In genomic region chr3:51417135-51417458, GRCm38 (mm10) we compare ENCODE assay signal across 9 mouse cellular contexts. TPM values are rescaled to one million over a fixed set of nuclear protein-coding genes. Genes with fewer than 3 reads are reported as not detected.
DNase-seq lines count a peak whose midpoint lies in the region; ATAC-seq and TF ChIP-seq lines count a peak whose summit lies in the region.
"Had no signal": no experiment of that assay in that cellular context is flagged by ENCODE, and none has a peak within 500 bp of the region (broad histone marks: within the 10 kb centered on the region; RNA-seq: fewer than 3 reads in every experiment).

No protein-coding gene starts in this region.

- intact Hi-C loops in heart, postnatal 14 days (cut with DNase I), result no loop called here

- H3K4me2 ChIP-seq in heart, embryonic 11.5 days, result peak overlapping the region; percentile 82
- peak overlapping the region; percentile 72 for H3K4me2 ChIP-seq in forebrain, embryonic 16.5 days (ENCODE audit: low read length)
- peak overlapping the region; percentile 80 for H3K4me2 ChIP-seq in liver, postnatal 0 days (ENCODE audit: low read depth, low read length)

- TF ChIP-seq EP300 in liver, postnatal 0 days (IDR thresholded peaks at IDR 0.05; ENCODE audit: low read depth), result no peak

- TF ChIP-seq CTCF in E14TG2a.4 (conservative IDR thresholded peaks at IDR 0.05; ENCODE audit: low read length), result no peak
- TF ChIP-seq CTCF in liver, postnatal 0 days (IDR thresholded peaks at IDR 0.05; ENCODE audit: low read depth), result no peak

- H3K4me1 ChIP-seq in heart, embryonic 11.5 days (ENCODE audit: control insufficient read depth, insufficient read depth, low read length), result peaks cover 14% of the 10 kb centered on the region; the same call in 1 of the 2 replicates
- peaks cover 67% of the 10 kb centered on the region for H3K4me1 ChIP-seq in E14TG2a.4 (replicated peaks; ENCODE audit: low read depth, low read length)
- H3K4me1 ChIP-seq in forebrain, embryonic 16.5 days (replicated peaks; ENCODE audit: control insufficient read depth, insufficient read depth, low read length), result peaks cover 26% of the 10 kb centered on the region
- H3K4me1 ChIP-seq in liver, postnatal 0 days (ENCODE audit: insufficient read depth), result peaks cover 29% of the 10 kb centered on the region

- peak overlapping the region; percentile 92 for H3K9ac ChIP-seq in heart, embryonic 11.5 days (ENCODE audit: low read depth, low read length)
- H3K9ac ChIP-seq in forebrain, embryonic 16.5 days (replicated peaks; ENCODE audit: low read depth, low read length), result peak overlapping the region; percentile 97
- H3K9ac ChIP-seq in liver, postnatal 0 days (replicated peaks), result peak overlapping the region; percentile 94

- H3K27ac ChIP-seq in heart, embryonic 11.5 days (ENCODE audit: low read depth, low read length), result peak overlapping the region; percentile 96
- no peak overlapping the region for H3K27ac ChIP-seq in forebrain, embryonic 16.5 days (ENCODE audit: low read length)
- peak overlapping the region; percentile 96 for H3K27ac ChIP-seq in liver, postnatal 0 days (ENCODE audit: low read depth)

- 8% methylated on average over 8 of the region's 8 CpGs for WGBS in heart, embryonic 11.5 days (ENCODE audit: insufficient replicate concordance)
- WGBS in forebrain, embryonic 16.5 days, result 4% methylated on average over 8 of the region's 8 CpGs
- 11% methylated on average over 8 of the region's 8 CpGs for WGBS in liver, postnatal 0 days (ENCODE audit: insufficient replicate concordance)

- H3K4me3 ChIP-seq in heart, embryonic 11.5 days (ENCODE audit: low read depth, low read length), result peak overlapping the region; percentile 68
- H3K4me3 ChIP-seq in E14TG2a.4 (replicated peaks; ENCODE audit: low read length), result peak overlapping the region; percentile 97
- H3K4me3 ChIP-seq in forebrain, embryonic 16.5 days (replicated peaks; ENCODE audit: low read length), result peak overlapping the region; percentile 97
- peak overlapping the region; percentile 91 for H3K4me3 ChIP-seq in liver, postnatal 0 days (ENCODE audit: low read depth, low read length)

- no peaks in the 10 kb centered on the region for H3K9me3 ChIP-seq in heart, embryonic 11.5 days (replicated peaks; ENCODE audit: control insufficient read depth, low read length)
- no peaks in the 10 kb centered on the region for H3K9me3 ChIP-seq in E14TG2a.4 (ENCODE audit: low read length)
- no peaks in the 10 kb centered on the region for H3K9me3 ChIP-seq in forebrain, embryonic 16.5 days (ENCODE audit: control insufficient read depth, low read length)
- H3K9me3 ChIP-seq in liver, postnatal 0 days (ENCODE audit: low read length), result no peaks in the 10 kb centered on the region

- H3K36me3 ChIP-seq in heart, embryonic 11.5 days (ENCODE audit: control insufficient read depth, insufficient read depth, low read length), result no peaks in the 10 kb centered on the region
- peaks cover 45% of the 10 kb centered on the region for H3K36me3 ChIP-seq in E14TG2a.4 (ENCODE audit: insufficient read depth, low read length)
- no peaks in the 10 kb centered on the region for H3K36me3 ChIP-seq in forebrain, embryonic 16.5 days (ENCODE audit: control insufficient read depth, insufficient read depth)
- H3K36me3 ChIP-seq in liver, postnatal 0 days (replicated peaks; ENCODE audit: insufficient read depth, low read length), result no peaks in the 10 kb centered on the region

- ATAC-seq in heart, embryonic 11.5 days (replicated peaks; ENCODE audit: insufficient number of reproducible peaks, low FRiP score, low TSS enrichment), result no peak
- no peak for ATAC-seq in forebrain, embryonic 16.5 days
- no peak for ATAC-seq in liver, postnatal 0 days

- DNase-seq in heart, postnatal 14 days, result no peak
- no peak for DNase-seq in liver, postnatal 0 days
- DNase-seq in cerebellum, postnatal 10 days, result no peak
- no peak for DNase-seq in layer of hippocampus, postnatal 14 days (ENCODE audit: low spot score in 2 of 2)
- DNase-seq in layer of hippocampus, adult 8-10 months (ENCODE audit: low spot score in 2 of 2), result no peak

- H3K27me3 ChIP-seq in heart, embryonic 11.5 days (ENCODE audit: control insufficient read depth, insufficient read depth, low read length), result no peaks in the 10 kb centered on the region
- no peaks in the 10 kb centered on the region for H3K27me3 ChIP-seq in E14TG2a.4 (ENCODE audit: insufficient read depth, low read length)
- no peaks in the 10 kb centered on the region for H3K27me3 ChIP-seq in forebrain, embryonic 16.5 days (replicated peaks; ENCODE audit: control insufficient read depth, insufficient read depth, low read length)
- H3K27me3 ChIP-seq in liver, postnatal 0 days (ENCODE audit: insufficient read depth, low read length), result no peaks in the 10 kb centered on the region

RNA-seq across cellular contexts. Expression of gene Naa15, which starts 2.1 kb away (rescaled TPM):
- 37.8 and 39.6 TPM in 2 replicates for polyA plus RNA-seq in heart, embryonic 11.5 days (2014; fragmentation: Nextera tagmentation; extraction: Ambion mirVana)
- total RNA-seq in heart, postnatal 14 days (2021), result 10 to 100 TPM; 44.8 to 45.0 TPM
- 49.9 and 56.5 TPM in 2 replicates for polyA plus RNA-seq in forebrain, embryonic 16.5 days (2015; fragmentation: Nextera tagmentation; extraction: Ambion mirVana)
- polyA plus RNA-seq in liver, postnatal 0 days (2015; fragmentation: Nextera tagmentation; extraction: Ambion mirVana), result 11.3 and 11.9 TPM in 2 replicates
- total RNA-seq in layer of hippocampus, postnatal 14 days (2021), result 10 to 100 TPM; 41.8 to 46.9 TPM
- 10 to 100 TPM; 42.6 to 61.4 (median 53.8) TPM for total RNA-seq in layer of hippocampus, adult 8-10 months (2022)

RNA-seq across cellular contexts. Expression of gene Ndufc1, which starts 8.3 kb away (rescaled TPM):
- polyA plus RNA-seq in heart, embryonic 11.5 days (2014; fragmentation: Nextera tagmentation; extraction: Ambion mirVana), result 1,265 and 1,267 TPM in 2 replicates
- total RNA-seq in heart, postnatal 14 days (2021), result 1,000 to 10,000 TPM; 1,427 to 1,430 TPM
- polyA plus RNA-seq in forebrain, embryonic 16.5 days (2015; fragmentation: Nextera tagmentation; extraction: Ambion mirVana), result 619 and 639 TPM in 2 replicates
- polyA plus RNA-seq in liver, postnatal 0 days (2015; fragmentation: Nextera tagmentation; extraction: Ambion mirVana), result 766 and 780 TPM in 2 replicates
- 100 to 1,000 TPM; 357 to 360 TPM for total RNA-seq in layer of hippocampus, postnatal 14 days (2021)
- 100 to 1,000 TPM; 257 to 292 (median 267) TPM for total RNA-seq in layer of hippocampus, adult 8-10 months (2022)

RNA-seq across cellular contexts. Expression of gene Mgarp, which starts 20.6 kb away (rescaled TPM):
- 14.2 and 15.4 TPM in 2 replicates for polyA plus RNA-seq in heart, embryonic 11.5 days (2014; fragmentation: Nextera tagmentation; extraction: Ambion mirVana)
- under 1 TPM; 0.33 to 0.34 TPM for total RNA-seq in heart, postnatal 14 days (2021)
- 0.44 and 1.4 TPM in 2 replicates for polyA plus RNA-seq in forebrain, embryonic 16.5 days (2015; fragmentation: Nextera tagmentation; extraction: Ambion mirVana)
- polyA plus RNA-seq in liver, postnatal 0 days (2015; fragmentation: Nextera tagmentation; extraction: Ambion mirVana), result 0.34 and 0.60 TPM in 2 replicates
- total RNA-seq in layer of hippocampus, postnatal 14 days (2021), result not detected
- total RNA-seq in layer of hippocampus, adult 8-10 months (2022), result under 1 TPM in 3 of 4 experiments, not detected in 1; 0.27 to 0.72 (median 0.55) TPM
- total RNA-seq: common myeloid progenitor, adult 5-6 weeks had no signal
